ENCODE assay signal across 20 mouse cellular contexts in the genomic region with DNA sequence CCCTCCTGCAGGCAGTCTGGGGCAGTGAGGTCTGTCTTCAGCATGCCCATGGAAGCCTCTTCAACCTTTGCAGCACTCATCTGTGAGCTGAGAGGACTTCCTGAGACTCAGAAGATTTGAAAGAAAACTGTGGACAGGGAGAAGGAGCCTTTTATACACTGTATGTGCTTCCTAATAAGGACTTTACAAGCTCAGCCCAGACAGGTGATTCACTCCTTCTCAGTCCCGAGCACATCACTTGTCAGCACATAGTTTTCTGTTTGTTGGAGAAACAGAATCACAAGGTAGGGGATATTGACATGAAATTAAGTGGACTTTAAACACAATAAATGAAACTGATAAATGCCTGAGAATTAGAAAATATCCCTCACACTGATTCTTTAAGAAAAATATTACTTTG. TPM values are rescaled to one million over a fixed set of nuclear protein-coding genes. Genes with fewer than 3 reads are reported as not detected.
"Had no signal": no experiment of that assay in that cellular context is flagged by ENCODE, and none has a peak within 500 bp of the region (broad histone marks: within the 10 kb centered on the region; RNA-seq: fewer than 3 reads in every experiment).

Gene Clec2e, minus strand, starts transcription at position 120 of the 400 bp plus-strand sequence.

RNA-seq across cellular contexts. Expression of gene Clec2e, which starts in this region (rescaled TPM):
- polyA plus RNA-seq: heart, embryonic 10.5 days; heart, embryonic 11.5 days; heart, embryonic 12.5 days; heart, embryonic 13.5 days; heart, embryonic 14.5 days; heart, embryonic 15.5 days; heart, postnatal 0 days; hindbrain, embryonic 10.5 days; hindbrain, embryonic 11.5 days; hindbrain, embryonic 12.5 days; hindbrain, embryonic 13.5 days; hindbrain, embryonic 14.5 days; hindbrain, embryonic 15.5 days; hindbrain, embryonic 16.5 days; hindbrain, postnatal 0 days; inflammation-experienced regulatory T-cells, adult 6 months; kidney, adult 2 months; kidney, embryonic 14.5 days; kidney, embryonic 16.5 days; kidney, postnatal 0 days had no signal
